In the genomic region with DNA sequence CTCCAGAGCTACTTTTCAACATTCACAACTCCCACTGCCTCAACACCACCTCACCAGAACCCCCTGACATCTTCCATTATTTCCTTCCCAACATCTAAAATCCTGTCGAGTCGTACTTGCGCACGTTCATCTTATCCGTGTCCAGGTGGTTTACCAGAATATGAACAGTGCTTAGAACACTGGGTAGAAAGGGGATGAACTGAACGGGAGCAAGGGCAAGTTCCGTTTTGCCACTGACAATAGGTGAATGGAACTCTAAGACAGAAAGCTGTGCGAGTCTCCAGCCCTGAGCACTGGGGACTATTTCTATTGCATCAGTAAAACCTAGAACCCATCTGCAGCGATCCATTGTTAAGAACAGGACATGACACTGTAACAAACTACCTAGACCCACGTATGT, we compare ENCODE assay signal across 7 mouse cellular contexts. TPM values are rescaled to one million over a fixed set of nuclear protein-coding genes. Genes with fewer than 3 reads are reported as not detected.
DNase-seq lines count a peak whose midpoint lies in the region; ATAC-seq lines count a peak whose summit lies in the region.

No protein-coding gene starts in this region.

- peaks cover 9% of the 10 kb centered on the region for H3K36me3 ChIP-seq in megakaryocyte, embryonic 14.5 days (replicated peaks; ENCODE audit: low read length)
- H3K36me3 ChIP-seq in forebrain, embryonic 10.5 days (replicated peaks), result no peaks in the 10 kb centered on the region
- no peaks in the 10 kb centered on the region for H3K36me3 ChIP-seq in limb, embryonic 13.5 days
- H3K36me3 ChIP-seq in stomach, embryonic 16.5 days (ENCODE audit: control insufficient read depth, insufficient read depth, low read length), result no peaks in the 10 kb centered on the region

- no peak for ATAC-seq in megakaryocyte, adult 5-6 weeks (ENCODE audit: poor library complexity, severe bottlenecking)
- ATAC-seq in limb, embryonic 13.5 days (ENCODE audit: low FRiP score, low read depth), result no peak
- ATAC-seq in stomach, embryonic 16.5 days (ENCODE audit: insufficient read depth, low FRiP score), result no peak

- peak overlapping the region; percentile 96 for H3K27ac ChIP-seq in forebrain, embryonic 10.5 days
- H3K27ac ChIP-seq in limb, embryonic 13.5 days, result no peak overlapping the region
- H3K27ac ChIP-seq in stomach, embryonic 16.5 days (ENCODE audit: low read length), result no peak overlapping the region

- DNase-seq in forebrain, embryonic 10.5 days (ENCODE audit: extremely low spot score, low spot score), result no peak
- DNase-seq in ovary, adult 18-20 months (ENCODE audit: low spot score), result no peak
- no peak for DNase-seq in urinary bladder, adult 2 months (ENCODE audit: low spot score)

- WGBS in forebrain, embryonic 10.5 days, result 34% methylated on average over 10 of the region's 10 CpGs
- 25% methylated on average over 10 of the region's 10 CpGs for WGBS in limb, embryonic 13.5 days
- 17% methylated on average over 10 of the region's 10 CpGs for WGBS in stomach, embryonic 16.5 days

- H3K9me3 ChIP-seq in megakaryocyte, embryonic 14.5 days, result no peaks in the 10 kb centered on the region
- no peaks in the 10 kb centered on the region for H3K9me3 ChIP-seq in forebrain, embryonic 10.5 days
- no peaks in the 10 kb centered on the region for H3K9me3 ChIP-seq in limb, embryonic 13.5 days
- no peaks in the 10 kb centered on the region for H3K9me3 ChIP-seq in stomach, embryonic 16.5 days (replicated peaks; ENCODE audit: control insufficient read depth, low read length)

- H3K27me3 ChIP-seq in megakaryocyte, embryonic 14.5 days (replicated peaks), result no peaks in the 10 kb centered on the region
- H3K27me3 ChIP-seq in forebrain, embryonic 10.5 days (ENCODE audit: poor library complexity, severe bottlenecking), result no peaks in the 10 kb centered on the region
- H3K27me3 ChIP-seq in limb, embryonic 13.5 days, result no peaks in the 10 kb centered on the region
- H3K27me3 ChIP-seq in stomach, embryonic 16.5 days (ENCODE audit: control insufficient read depth, insufficient read depth, low read length), result no peaks in the 10 kb centered on the region

- peak overlapping the region; percentile 90 for H3K4me2 ChIP-seq in limb, embryonic 13.5 days (replicated peaks)
- peak overlapping the region; percentile 94 for H3K4me2 ChIP-seq in stomach, embryonic 16.5 days (ENCODE audit: low read depth, low read length)

- peaks cover 71% of the 10 kb centered on the region for H3K4me1 ChIP-seq in megakaryocyte, embryonic 14.5 days
- H3K4me1 ChIP-seq in forebrain, embryonic 10.5 days, result peaks cover 25% of the 10 kb centered on the region
- H3K4me1 ChIP-seq in limb, embryonic 13.5 days, result peaks cover 25% of the 10 kb centered on the region
- peaks cover 16% of the 10 kb centered on the region for H3K4me1 ChIP-seq in stomach, embryonic 16.5 days (ENCODE audit: control insufficient read depth, insufficient read depth, low read length)

- H3K4me3 ChIP-seq in megakaryocyte, embryonic 14.5 days (replicated peaks), result peak overlapping the region; percentile 98
- peak overlapping the region; percentile 93 for H3K4me3 ChIP-seq in forebrain, embryonic 10.5 days
- peak overlapping the region; percentile 96 for H3K4me3 ChIP-seq in limb, embryonic 13.5 days
- peak overlapping the region; percentile 90 for H3K4me3 ChIP-seq in stomach, embryonic 16.5 days (replicated peaks; ENCODE audit: low read length)

- H3K9ac ChIP-seq in limb, embryonic 13.5 days, result peak overlapping the region; percentile 93
- H3K9ac ChIP-seq in stomach, embryonic 16.5 days (ENCODE audit: low read length), result peak overlapping the region; percentile 90

RNA-seq across cellular contexts. Expression of a gene that starts 0.7 kb away (rescaled TPM):
- polyA plus RNA-seq in megakaryocyte, embryonic 14.5 days (2012; ENCODE audit: insufficient read depth, low replicate concordance), result 0.35 and 3.1 TPM in 2 replicates
- 25.7 and 28.7 TPM in 2 replicates for total RNA-seq in megakaryocyte, adult 5-6 weeks (2015)
- total RNA-seq in megakaryocyte, adult 5-6 weeks (2017), result 22.5 and 25.2 TPM in 2 replicates
- polyA plus RNA-seq in forebrain, embryonic 10.5 days (2016; fragmentation: Nextera tagmentation; extraction: Ambion mirVana), result 21.8 and 22.4 TPM in 2 replicates
- polyA plus RNA-seq in limb, embryonic 13.5 days (2015; fragmentation: Nextera tagmentation; extraction: Ambion mirVana), result 23.2 and 25.5 TPM in 2 replicates
- 15.2 and 15.8 TPM in 2 replicates for polyA plus RNA-seq in stomach, embryonic 16.5 days (2015; fragmentation: Nextera tagmentation; extraction: Ambion mirVana)
- 33.4 and 35.4 TPM in 2 replicates for polyA plus RNA-seq in urinary bladder, adult 2 months (2012; rRNA removed)
